Mouse (Mus musculus): ENCODE results near the gene Acads. TPM values are rescaled to one million over a fixed set of nuclear protein-coding genes. Genes with fewer than 3 reads are reported as not detected.

The Acads gene
- polyA plus RNA-seq, 1 experiment = 30.6 TPM

- no peak for DNase-seq (ENCODE audit: low read depth in 1 of 2, low spot score in 2 of 2)
- H3K36me3 ChIP-seq (ENCODE audit: control insufficient read depth, insufficient read depth, low read length) = no peaks in the 10 kb centered on the region; the same call in 1 of the 2 replicates
- no peaks in the 10 kb centered on the region for H3K4me1 ChIP-seq (ENCODE audit: control insufficient read depth, insufficient read depth, insufficient read length)
- no peak overlapping the region for H3K27ac ChIP-seq (ENCODE audit: insufficient read depth, low read length)
- no peaks in the 10 kb centered on the region for H3K27me3 ChIP-seq (ENCODE audit: control insufficient read depth, insufficient read depth, low read length)
- 84% methylated on average over 4 of the region's 4 CpGs for WGBS
- H3K4me3 ChIP-seq (ENCODE audit: extremely low read depth, insufficient read depth, insufficient read length) = no peak overlapping the region
- TF ChIP-seq CTCF (IDR thresholded peaks at IDR 0.05; ENCODE audit: extremely low read depth, insufficient read depth, insufficient read length, insufficient replicate concordance) = no peak
- TF ChIP-seq POLR2A (IDR thresholded peaks at IDR 0.05; ENCODE audit: low read depth, low read length) = no peak
Measured at GRCm38 (mm10) chr5:115139124-115139523, 20.0 kb upstream of the Acads start.

GRCm38 (mm10) chr5:115134234-115135165, 15.4 kb upstream of the Acads start, which contains the start of gene Unc119b:
Gene Unc119b, minus strand, starts transcription at chr5:115134975.
- TF ChIP-seq CTCF (IDR thresholded peaks at IDR 0.05; ENCODE audit: extremely low read depth, insufficient read depth, insufficient read length, insufficient replicate concordance) = no peak
- TF ChIP-seq POLR2A (IDR thresholded peaks at IDR 0.05; ENCODE audit: low read depth, low read length) = no peak
- 1% methylated on average over 75 of the region's 81 CpGs for WGBS
- peak within 1 kb of the TSS; percentile 94 for H3K4me3 ChIP-seq (ENCODE audit: extremely low read depth, insufficient read depth, insufficient read length)
- H3K27me3 ChIP-seq (ENCODE audit: control insufficient read depth, insufficient read depth, low read length) = no peaks in the 10 kb centered on the region
- peaks cover 2% of the 10 kb centered on the region; the same call in 1 of the 2 replicates for H3K36me3 ChIP-seq (ENCODE audit: control insufficient read depth, insufficient read depth, low read length)
- H3K27ac ChIP-seq (ENCODE audit: insufficient read depth, low read length) = peak within 1 kb of the TSS; percentile 68
- peak; percentile 67 to 90 for DNase-seq (ENCODE audit: low read depth in 1 of 2, low spot score in 2 of 2)
- peaks cover 12% of the 10 kb centered on the region for H3K4me1 ChIP-seq (ENCODE audit: control insufficient read depth, insufficient read depth, insufficient read length)

DNA sequence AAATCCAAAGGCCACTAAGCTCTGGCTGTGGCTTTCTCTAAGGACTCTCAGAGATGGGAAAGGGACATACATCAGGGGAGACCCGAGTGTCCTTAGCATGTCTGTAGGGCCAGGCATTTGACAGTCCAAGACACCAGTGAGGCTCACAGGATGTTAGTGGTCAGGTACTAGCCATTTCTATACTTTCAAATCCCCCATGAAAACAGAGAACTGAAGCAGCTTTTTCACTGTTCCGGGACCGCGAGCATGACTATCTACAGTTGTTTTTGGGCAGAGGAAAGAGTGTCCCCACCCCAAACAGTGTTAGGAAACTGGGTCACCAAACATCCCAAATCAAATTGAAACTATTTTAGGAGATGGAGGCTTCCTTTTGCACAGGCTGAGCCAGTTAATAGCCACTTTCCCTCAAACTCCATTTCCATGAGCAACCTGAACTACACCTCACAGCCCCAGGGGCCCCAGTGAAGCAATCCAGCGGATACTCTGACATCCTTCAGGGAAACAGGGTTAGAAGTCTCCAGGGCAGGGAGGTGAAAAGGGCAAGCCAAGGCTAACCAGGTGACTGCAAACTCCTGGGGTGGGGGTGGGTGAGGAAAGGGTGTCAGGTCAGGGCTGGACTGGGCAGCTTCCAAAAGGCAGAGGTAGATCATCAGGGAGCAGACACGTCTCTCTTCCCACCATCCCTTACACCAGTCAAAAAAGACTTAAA, 14.4 kb upstream of the Acads start:
- Histone ChIP-seq H3K4me3 (ENCODE audit: extremely low read depth, insufficient read depth, insufficient read length) (peak overlapping the region; percentile 94), H3K4me1 (ENCODE audit: control insufficient read depth, insufficient read depth, insufficient read length) (peaks cover 12% of the 10 kb centered on the region), H3K27ac (ENCODE audit: insufficient read depth, low read length) (peak overlapping the region; percentile 60), H3K27me3 (ENCODE audit: control insufficient read depth, insufficient read depth, low read length) (no peaks in the 10 kb centered on the region), H3K36me3 (ENCODE audit: control insufficient read depth, insufficient read depth, low read length) (peaks cover 3% of the 10 kb centered on the region)
- WGBS = 29% methylated on average over 6 of the region's 6 CpGs
- DNase-seq (ENCODE audit: low read depth in 1 of 2, low spot score in 2 of 2) = no peak
- TF ChIP-seq POLR2A (IDR thresholded peaks at IDR 0.05; ENCODE audit: low read depth, low read length) = no peak
- TF ChIP-seq CTCF (IDR thresholded peaks at IDR 0.05; ENCODE audit: extremely low read depth, insufficient read depth, insufficient read length, insufficient replicate concordance) = no peak

- 60% methylated on average over 8 of the region's 8 CpGs for whole genome bisulfite sequencing
- Histone ChIP-seq H3K27me3 (ENCODE audit: control insufficient read depth, insufficient read depth, low read length) (no peaks in the 10 kb centered on the region), H3K4me1 (ENCODE audit: control insufficient read depth, insufficient read depth, insufficient read length) (peaks cover 12% of the 10 kb centered on the region), H3K27ac (ENCODE audit: insufficient read depth, low read length) (peak overlapping the region; percentile 60), H3K4me3 (ENCODE audit: extremely low read depth, insufficient read depth, insufficient read length) (no peak overlapping the region), H3K36me3 (ENCODE audit: control insufficient read depth, insufficient read depth, low read length) (peaks cover 8% of the 10 kb centered on the region)
- no peak for TF ChIP-seq CTCF (IDR thresholded peaks at IDR 0.05; ENCODE audit: extremely low read depth, insufficient read depth, insufficient read length, insufficient replicate concordance)
- TF ChIP-seq POLR2A (IDR thresholded peaks at IDR 0.05; ENCODE audit: low read depth, low read length) = peak; percentile 5; the same call in 1 of the 2 replicates
- DNase-seq (ENCODE audit: low read depth in 1 of 2, low spot score in 2 of 2) = no peak
Measured at GRCm38 (mm10) chr5:115132465-115132864, 13.3 kb upstream of the Acads start.

DNA sequence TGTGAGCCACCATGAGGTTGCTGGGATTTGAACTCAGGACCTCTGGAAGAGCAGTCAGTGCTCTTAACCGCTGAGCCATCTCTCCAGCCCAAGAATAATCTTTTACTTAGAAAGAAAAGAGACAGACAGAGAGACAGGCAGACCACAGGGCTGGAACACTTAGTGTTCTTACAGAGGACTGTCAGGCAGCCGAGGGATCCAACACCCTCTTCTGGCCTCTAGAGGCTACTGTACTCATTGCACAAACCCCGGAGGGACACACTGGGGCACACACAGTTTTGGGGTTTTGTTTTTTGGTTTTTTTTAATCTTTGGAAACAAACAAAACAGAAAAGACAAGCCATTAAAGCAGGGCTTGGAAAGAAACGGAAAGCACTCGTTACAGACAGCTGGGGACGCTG, 10.2 kb upstream of the Acads start:
- Histone ChIP-seq H3K36me3 (ENCODE audit: control insufficient read depth, insufficient read depth, low read length) (peaks cover 17% of the 10 kb centered on the region), H3K27ac (ENCODE audit: insufficient read depth, low read length) (no peak overlapping the region), H3K27me3 (ENCODE audit: control insufficient read depth, insufficient read depth, low read length) (no peaks in the 10 kb centered on the region), H3K4me3 (ENCODE audit: extremely low read depth, insufficient read depth, insufficient read length) (no peak overlapping the region), H3K4me1 (ENCODE audit: control insufficient read depth, insufficient read depth, insufficient read length) (peaks cover 17% of the 10 kb centered on the region)
- 92% methylated on average over 6 of the region's 6 CpGs for WGBS
- TF ChIP-seq POLR2A (IDR thresholded peaks at IDR 0.05; ENCODE audit: low read depth, low read length) (no peak), CTCF (IDR thresholded peaks at IDR 0.05; ENCODE audit: extremely low read depth, insufficient read depth, insufficient read length, insufficient replicate concordance) (no peak)
- no peak for DNase-seq (ENCODE audit: low read depth in 1 of 2, low spot score in 2 of 2)

DNA sequence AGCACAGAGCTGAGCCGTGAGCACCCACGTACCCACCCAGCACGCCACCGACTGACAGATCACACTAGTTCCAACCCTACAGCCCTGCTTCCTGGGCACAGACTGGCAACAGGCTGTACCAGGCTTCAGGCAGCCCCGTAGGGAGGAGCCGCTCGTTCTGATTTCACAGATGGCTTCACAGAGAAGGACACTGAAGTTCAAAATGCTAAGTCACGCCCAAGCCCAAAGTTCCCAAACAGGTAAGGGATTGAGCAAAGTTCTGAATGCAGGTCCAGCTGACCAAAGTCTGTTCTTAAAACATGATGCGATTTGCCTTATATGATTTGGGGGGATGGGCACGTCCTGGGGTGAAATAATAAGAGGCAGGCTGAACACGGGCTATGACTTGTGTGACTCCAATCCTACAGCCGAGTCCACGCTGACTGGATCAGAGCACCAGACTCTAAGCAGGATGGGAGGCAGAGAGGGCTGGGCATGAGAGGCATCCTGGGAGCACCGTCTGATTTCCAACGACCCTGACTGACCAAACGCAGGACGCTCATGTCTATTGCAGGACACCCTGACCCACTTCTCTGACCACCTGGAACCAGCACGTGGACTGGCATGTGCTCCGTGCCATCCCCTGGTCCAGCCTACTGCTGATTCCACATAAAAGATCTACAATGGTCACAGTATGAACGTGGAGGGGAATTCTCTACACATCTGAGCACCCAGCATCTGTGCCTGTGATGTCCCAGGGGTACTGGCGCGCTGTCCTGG, 8.5 kb upstream of the Acads start:
- H3K27ac ChIP-seq (ENCODE audit: insufficient read depth, low read length) = no peak overlapping the region
- no peak for DNase-seq (ENCODE audit: low read depth in 1 of 2, low spot score in 2 of 2)
- no peak overlapping the region for H3K4me3 ChIP-seq (ENCODE audit: extremely low read depth, insufficient read depth, insufficient read length)
- TF ChIP-seq CTCF (IDR thresholded peaks at IDR 0.05; ENCODE audit: extremely low read depth, insufficient read depth, insufficient read length, insufficient replicate concordance) = no peak
- TF ChIP-seq POLR2A (IDR thresholded peaks at IDR 0.05; ENCODE audit: low read depth, low read length) = no peak
- peaks cover 19% of the 10 kb centered on the region for H3K36me3 ChIP-seq (ENCODE audit: control insufficient read depth, insufficient read depth, low read length)
- H3K27me3 ChIP-seq (ENCODE audit: control insufficient read depth, insufficient read depth, low read length) = no peaks in the 10 kb centered on the region
- 93% methylated on average over 22 of the region's 22 CpGs for WGBS
- H3K4me1 ChIP-seq (ENCODE audit: control insufficient read depth, insufficient read depth, insufficient read length) = peaks cover 5% of the 10 kb centered on the region; the same call in 1 of the 2 replicates
